Mouse (Mus musculus) right cerebral cortex, postnatal 4 days (tissue): ENCODE measurements around the gene Gmnn.
"Not testable (repeated sequence)": the region's sequence is repeated elsewhere in the genome, so short reads cannot be mapped to it uniquely, and the experiment has no call there.

ENCODE experiments used
- DNase-seq: peaks from one replicate; pipeline ENCODE4 v3.0.0-alpha.2; 2022

The Gmnn gene

DNA sequence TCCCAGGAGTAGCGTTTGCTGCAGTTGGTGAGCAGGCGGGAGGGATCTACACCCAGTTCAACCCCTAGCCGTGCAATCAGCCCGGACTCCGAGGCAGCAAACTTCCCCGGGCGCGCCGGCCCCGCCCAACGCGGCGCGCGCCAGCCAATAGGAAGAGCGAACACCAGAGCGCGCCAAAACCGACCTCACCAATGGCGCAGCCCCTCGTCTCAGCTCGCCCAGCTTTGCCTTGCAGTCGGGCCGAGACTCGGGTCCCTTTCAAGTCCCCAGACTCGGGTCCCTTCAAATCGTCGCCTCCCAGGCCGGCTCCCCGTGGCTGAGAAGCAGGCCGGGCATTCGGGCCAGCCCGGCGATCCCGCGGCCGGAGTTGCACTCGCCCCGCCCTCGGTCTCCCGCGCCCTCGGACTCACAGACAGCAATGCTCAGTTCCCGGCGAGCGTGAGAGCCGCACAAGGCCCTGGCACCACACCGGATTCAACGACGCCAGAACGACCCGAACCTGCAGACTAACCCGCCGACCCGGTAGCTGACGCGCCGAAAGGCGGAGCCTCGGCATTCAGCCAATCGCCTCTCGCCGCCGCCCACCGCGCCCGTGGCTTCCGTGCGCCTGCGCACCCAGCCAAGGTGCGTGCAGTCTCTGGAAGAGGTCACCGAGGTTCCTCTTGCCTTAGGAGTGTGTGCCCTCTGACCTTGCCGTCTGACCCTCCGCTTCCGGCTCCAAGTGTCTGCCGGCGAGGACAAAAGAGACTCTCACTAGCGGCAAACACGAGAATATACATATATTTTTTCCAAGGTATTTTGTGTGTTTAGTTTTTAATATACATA is at the start of gene Gmnn:
Gene Gmnn, minus strand, starts transcription at position 521 of the 825 bp plus-strand sequence.
- DNase-seq: peak; percentile 81

DNA sequence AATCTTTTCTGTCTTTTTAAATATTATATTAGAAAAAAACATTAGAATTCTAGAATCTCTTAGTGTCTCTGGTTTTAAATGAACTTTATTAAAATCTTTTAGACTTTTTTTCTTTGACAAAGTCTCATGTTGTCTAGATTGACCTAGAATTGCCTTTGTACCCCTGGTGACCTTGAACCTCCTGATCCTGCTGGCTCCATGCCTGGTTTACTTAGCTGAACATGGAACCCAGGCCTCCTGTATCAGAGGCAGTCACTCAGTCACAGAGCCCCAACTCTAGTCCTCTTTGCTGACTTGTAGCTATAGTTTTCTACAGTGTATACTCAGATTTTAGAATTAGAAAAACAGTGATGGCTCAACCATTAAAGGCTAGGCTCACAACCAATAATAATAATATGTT is 44.4 kb upstream of the Gmnn start:
- no peak for DNase-seq

DNA sequence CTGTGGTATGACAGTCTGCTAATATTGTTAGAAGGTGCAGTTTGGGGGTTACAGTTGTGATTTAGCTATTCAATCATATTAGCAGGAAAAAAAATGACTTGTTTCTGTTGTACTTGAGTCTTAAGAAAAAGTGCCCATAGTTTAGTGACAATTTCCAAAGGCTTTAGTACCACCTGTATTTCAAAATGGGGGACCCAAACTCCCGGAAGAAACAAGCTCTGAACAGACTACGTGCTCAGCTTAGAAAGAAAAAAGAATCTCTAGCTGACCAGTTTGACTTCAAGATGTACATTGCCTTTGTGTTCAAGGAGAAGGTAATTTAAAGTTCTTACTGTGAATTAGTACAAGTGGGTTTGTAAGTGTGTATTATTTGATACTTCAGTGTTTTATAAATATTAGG is 41.5 kb upstream of the Gmnn start:
- no peak for DNase-seq

DNA sequence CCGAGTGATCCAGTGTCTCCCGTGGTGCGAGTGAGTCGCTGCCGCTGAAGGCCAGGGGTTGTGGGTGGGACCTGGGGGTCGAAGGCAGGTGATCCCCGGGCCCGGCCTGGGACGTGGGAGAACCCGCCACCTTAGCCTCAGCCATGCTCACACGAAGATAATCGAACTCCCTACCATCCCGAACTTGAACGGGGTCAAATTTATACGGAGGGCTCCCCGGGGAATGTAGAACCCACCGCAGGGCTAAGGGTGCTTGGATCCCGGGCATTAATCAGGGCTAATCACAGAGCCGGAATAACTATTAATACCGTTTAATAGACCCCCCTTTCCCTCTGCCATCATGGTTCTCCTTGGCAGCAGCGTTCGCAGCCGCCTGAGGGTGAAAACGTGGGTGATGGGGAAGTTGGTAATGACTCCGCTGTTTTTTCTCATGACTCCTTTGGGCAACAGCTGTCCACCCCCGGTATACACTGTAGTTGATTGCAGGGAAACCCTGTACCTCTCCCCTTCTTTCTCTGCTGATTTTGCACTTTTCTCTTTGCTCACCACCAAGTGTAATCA is 40.5 kb upstream of the Gmnn start:
- DNase-seq: peak; percentile 16

DNA sequence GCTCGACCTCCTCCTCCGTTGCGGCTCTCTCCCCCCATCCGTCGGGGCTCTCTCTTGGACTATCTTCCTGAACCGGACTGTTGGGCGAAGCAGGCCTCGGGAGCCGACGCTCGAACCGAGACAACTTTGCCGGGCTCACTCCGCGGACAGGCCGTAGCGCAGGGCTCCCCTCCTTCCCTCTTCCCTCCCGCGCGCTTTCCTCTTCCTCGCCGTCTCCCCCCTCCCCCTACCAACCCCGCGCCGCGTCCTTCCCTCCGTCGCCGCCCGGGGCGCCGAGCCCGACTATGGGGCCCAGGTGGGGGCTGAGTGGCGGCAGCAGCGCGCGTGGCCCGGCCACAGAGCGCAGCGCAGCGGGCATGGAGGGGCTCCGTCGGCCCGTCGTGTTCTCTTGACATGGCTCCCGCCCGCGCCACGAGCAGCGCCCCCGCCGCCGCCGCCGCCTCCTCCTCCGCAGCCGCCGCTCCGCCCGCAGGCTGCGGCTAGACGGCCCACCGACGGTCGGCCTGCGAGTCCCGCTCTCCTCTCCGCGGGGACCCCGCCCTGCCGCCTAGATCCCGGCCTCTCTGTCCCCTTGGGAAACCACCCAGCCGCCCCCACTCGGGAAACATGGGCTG is 39.7 kb upstream of the Gmnn start, which contains the start of gene BC005537:
Gene BC005537, plus strand, starts transcription at position 350 of the 614 bp plus-strand sequence.
- DNase-seq: peak; percentile 66

DNA sequence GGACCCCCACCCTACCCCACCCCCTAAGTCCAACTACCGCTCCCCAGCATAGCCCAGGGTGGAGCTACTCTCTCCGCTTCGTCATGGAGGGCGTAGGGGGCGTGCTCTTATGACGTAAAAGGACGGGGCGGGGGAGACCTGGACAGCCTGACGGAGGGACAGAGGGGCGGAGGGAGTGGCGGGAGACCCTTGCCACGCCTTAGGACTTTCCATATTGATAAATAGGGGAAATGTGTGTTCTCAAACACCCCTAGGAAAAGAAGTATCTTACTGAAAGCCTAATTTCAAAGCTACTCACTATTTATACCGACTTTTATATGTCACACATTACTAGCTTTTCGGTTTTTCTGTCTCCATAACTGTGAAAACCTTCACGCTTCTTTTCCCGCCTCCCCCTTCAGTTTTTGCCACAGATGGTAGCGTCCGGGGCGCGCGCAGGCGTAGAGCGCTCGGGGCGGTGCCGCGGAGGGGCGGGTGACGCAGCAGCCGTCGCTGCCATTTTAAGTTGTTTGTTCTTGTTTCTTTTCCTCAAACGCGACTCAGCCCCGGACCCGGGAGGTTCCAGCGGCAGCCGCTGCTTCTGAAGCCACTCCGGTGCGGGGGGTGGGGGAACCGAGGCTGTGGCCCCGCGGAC is 39.1 kb upstream of the Gmnn start:
- DNase-seq: peak; percentile 92

DNA sequence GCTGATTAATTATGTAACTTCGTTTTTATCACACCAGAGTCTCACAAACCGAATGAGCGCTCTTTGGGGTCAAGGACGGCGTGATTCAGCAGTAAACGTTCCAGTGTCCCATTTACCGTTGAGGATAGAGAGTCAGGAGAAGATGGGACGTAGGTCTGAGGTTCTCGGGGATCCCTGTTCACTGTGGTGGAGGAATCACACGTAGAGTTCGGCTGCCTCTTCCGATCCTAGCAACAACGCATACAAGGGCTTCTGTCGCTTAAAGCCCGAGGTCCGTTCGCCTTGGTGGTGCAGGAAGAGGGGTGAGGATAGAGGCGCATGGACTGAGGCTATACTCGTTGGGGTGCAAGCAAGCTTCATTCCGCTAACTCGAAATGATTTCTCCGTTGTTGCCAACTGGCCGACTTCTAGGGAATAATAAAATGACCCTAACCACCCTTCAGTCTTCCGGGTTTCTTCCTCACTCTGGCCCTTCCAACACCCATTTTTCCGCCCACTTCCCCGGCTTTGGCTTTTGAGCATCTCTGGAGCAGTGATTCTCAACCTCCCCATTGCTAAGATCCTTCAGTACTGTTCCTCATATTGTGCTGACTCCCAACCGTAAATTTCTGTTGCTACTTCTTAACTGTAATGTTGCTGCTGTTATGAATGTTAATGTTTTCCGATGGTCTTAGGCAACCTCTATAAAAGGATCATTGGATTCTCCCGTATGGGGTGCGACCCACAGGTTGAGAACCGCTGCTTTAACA is 38.4 kb upstream of the Gmnn start:
- DNase-seq: peak; percentile 30

DNA sequence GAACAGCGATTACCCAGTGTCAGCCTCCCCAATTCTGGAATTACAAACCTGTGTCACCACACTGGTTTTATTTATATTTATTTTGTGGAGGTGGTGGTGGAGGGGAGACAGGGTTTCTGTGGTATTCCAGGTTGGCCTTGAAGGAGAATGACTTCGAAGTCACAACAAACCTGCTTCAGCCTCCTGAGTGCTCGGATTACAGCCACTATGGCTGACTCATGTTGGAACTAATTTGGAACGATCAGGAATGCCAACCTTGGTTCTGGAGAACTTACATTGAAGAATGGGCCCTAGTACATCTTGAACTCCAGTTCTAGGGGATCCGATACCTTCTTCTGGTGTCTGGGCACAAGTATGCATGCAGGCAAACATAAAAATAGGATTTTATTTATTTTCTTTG is 37.7 kb upstream of the Gmnn start:
- no peak for DNase-seq

DNA sequence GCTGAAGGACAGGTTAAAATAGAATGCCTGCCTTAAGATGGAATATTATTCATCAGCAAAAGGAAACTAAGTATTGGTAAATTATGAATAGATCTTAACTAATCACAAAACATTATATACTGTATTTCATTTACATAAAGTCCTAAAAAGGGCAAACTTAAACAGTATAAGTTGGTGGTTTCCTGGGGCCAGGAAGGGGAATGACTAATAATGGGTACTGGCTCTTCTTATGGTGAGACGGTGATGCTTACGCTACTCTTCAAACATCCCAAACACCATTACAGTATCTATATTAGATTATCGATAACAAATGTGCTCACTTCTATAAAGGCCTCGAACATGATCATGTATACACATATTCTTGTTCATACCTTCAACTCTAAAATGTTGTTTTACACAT is 37.0 kb upstream of the Gmnn start:
- DNase-seq: no peak

DNA sequence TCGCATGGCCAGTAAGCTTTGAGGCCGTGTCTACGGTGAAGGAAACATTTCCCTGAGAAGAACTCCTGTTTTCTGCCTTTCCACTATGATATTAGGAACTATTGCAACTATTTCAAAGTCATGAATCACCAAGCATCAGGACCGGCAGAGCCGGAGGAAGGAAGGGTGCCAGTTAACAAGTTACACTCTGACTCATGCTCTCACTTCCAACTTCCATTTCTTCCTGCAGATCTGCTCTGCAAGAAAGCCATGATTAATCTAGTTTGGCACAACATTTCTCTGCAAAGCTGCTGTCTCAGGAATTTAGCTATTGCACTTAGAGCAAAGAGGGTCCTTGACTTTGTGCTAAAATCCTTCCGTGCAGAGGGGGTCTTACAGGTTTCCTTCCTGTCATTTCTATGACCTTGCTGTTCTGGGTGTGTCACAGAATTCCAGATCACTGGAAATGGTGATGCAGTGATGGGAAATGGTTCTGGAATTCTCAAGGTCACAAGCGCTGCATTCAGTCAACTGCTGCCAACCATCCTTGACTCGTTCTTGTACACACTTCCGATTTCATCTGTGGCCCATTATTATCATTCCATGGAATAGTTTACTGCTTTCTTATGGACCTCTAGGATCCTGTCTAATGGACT is 30.8 kb upstream of the Gmnn start:
- no peak for DNase-seq

DNA sequence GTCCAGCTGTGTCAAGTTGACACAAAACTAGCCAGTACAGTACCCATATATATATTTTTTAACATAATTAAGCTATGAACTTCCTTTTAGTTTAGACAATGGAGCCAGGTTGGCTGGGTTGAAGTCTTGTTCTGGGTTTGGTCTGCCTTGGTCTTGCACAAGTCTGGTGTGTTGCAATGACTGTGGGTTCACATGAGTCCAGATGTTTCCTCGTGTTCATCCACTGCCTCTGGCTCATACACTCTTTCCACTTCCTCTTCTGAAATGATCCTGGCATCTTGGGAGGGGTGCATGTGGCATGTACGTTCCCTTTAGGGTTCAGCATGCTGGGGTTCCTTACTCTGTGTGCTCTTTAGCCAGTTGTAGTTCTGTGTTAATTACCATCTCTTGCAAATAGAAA is 29.6 kb upstream of the Gmnn start:
- no peak for DNase-seq

DNA sequence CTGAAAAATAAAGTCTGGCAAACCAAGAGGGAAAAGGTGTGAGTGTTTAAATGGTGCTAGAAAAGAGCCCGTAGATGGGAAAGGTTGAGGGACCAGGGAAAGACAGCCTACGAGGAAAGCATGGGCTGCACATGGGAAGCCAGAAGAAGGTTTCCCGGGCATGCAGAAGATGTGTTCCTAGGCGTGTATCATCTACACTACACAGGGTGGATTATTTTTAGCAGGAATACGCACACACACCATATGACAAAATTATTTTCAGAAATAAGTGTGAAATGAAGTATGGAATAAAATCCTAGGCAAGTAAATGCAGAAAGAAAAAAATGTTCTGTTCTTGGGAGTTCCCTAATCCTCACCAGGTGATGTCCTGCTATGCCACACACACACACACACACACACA is 25.8 kb upstream of the Gmnn start:
- DNase-seq: no peak

DNA sequence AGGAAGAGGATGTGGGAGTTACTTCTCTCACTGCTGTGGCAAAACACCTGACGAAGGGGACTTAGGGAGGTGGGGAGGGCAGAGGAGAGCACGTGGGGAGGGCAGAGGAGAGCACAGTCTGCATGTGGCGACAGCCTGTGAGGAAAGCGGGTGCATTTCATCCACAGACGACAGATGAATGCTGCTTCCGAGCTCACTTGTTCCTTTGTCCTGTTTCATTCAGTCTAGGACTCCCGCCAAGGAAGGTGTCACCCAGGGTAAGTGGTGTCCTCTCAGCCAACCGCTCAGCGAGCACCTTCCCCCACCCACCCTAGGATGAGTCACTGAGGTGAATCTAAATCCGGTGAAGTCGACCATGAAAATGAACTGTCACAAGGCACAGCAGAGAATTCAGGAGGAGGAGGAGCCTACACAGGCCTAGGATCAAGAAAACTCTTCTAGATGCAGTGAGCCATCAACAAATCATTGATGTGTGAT is 24.3 kb upstream of the Gmnn start:
- DNase-seq: no peak

DNA sequence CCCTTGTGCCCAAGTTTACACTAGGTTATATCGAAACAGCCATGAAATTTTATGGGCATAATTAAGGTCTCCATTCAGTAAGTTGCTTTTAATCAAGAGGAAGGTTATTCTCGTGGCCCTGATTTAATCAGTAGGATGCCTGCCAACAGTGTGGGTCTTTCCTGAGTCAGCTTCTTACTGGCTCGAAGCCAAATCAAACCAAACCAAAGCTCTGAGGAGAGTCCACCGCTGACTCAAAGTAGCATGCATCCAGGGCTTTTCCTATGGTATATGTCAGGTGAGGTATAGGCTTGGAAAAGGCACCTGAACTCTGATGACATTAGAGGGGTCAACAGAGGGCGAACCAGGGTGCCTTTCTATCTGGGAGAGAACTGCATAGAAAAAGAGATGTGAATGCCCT is 20.2 kb upstream of the Gmnn start:
- no peak for DNase-seq

DNA sequence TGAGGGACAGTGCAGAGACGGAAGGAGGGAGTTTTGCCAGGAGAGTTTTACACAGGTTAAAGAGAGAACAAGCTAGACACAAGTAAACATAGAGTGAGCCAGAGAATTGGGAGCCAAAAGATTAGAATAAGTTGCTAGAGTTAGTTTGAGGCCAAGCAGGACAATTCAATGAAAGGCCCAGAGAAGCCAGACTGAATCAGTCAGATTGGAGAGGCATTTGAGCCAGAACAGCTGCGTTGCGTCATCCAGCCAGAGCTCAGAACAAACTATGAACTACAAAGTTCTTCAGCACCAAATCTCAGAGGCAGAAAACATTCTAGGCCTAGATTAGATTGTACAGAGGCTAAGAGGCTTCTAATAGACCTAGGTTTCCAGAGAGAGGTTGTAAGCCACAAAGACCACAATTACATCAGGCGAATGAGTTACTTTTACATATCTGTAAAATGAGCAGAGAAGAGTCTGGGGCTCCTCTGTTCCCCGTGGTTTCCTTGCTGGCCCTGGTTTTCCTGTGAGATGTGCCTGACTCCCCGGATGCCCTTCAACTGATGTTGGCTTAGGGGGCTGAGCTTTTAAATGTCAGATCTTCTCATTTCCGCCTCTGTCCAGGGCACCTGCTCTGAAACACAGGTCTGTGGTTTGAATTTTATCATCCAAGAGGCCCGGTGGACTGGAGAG is 17.1 kb upstream of the Gmnn start:
- no peak for DNase-seq

DNA sequence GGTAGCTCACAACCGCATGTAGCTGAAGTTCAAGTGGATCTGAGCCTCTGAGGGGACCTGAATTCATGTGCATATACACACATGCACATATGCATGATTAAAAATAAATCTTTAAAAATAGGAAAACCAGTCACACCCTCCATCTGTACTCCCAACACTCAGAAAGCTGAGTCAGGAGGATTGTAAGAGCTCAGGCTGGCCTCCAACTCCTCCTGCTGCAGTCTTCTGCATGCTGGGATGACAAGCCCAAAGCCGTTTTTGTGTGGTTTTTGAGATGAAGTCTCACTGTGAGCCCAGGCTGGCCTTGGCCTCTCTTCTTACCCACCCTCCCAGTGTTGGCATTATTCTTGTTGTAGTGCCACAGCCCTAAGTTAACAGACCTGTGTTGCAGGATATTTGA is 16.3 kb upstream of the Gmnn start:
- no peak for DNase-seq

DNA sequence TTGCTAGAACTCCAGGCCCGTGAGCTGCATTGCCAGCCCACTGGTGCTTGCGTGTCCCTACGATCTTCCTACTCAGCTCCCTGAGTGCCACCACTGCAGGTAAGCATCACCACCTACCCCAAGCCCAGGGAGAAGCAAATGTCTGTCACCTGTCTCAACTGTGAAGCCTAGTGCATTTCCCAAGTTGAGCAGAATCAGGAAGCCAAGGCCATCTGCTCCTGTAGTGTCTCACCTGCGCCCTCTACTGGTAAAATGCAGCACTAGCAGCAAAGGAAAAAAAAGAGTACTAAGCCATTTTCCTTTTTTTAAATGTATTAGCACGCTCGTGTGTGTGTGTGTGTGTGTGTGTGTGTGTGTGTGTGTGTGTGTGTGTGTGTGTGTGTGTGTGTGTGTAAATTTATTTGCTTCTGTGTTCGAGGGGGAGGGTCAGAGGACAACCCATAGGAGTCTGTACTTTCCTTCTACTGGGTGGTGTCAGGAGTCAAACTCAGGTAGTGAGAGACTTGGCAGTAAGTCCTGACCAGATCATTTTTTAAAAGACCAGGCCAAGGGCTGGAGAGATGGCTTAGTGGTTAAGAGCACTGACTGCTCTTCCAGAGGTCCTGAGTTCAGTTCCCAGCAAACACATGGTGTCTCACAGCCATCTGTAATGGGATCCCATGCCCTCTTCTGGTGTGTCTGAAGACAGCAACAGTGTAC is 14.6 kb upstream of the Gmnn start:
- DNase-seq: peak; percentile 27

DNA sequence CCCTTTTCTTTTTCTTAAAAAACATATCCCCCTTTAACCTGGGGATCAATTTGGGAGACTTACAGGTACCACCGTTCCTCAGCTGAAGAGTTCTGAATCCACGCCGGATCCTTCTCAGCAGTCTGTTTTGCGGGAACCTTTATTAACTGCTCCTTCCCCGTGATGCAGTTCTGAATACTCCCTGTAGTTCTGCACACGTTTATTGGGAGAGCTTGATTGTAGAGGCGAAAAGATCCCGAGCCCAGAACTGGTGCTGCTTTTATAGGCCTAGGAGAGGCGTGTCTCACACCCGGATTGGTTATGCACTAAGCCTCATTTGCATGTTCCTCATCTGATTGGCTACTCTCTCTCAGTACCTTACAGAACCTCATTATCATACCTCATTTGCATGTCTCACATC is 9.8 kb upstream of the Gmnn start:
- not testable (repeated sequence) for DNase-seq

DNA sequence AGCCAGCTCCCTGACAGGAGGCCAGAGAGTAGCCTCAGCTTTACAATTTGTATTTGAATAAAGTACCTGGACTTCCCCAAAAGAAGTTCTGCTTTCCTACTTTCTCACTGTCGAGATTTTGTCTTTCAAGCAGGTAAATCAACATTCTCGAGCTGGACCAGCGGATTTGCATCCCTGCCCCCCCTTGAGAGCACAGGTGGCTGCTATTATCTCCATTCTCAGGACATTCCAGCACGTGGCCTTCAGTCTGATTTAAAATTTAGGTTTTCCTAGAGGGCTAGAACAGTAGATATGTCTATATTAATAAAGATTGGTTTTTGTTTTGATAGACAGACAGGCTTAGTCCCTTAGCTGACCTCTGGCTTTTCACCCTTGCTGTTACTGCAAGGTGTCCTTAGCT is 6.1 kb upstream of the Gmnn start:
- DNase-seq: not testable (repeated sequence)

DNA sequence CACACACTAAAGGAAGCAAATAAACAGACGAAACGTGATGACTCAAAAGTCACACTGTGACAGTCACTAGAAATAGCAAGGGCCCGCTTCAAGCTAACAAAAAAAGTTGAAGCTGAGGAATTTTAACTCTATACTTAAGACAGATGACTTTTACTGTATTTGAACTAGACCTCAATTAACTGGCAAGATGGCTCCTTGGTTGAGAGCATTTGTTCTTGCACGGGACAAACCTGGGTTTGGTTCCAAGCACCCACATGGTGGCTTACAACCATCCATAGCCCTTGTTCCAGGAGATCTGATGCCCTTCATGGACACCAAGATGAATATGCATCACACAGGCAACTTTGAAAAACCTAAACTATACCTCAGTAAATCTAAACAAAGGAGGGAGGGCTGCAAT is 531 bp upstream of the Gmnn start:
- no peak for DNase-seq

DNA sequence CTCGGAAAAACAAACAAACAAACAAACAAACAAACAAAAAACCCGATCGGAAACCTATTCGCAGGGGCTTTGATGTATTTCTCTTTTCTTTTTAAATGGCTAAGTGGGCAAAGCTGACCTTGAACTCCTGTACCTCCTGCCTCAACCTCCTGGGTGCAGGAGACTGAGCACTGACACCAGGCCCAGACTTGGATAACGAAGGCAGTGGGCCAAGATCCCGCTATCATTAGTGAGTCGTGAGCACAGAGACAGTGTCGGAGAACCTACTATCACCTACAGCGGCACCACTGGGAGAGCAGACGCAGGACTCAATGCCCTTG is 680 bp downstream of the Gmnn start:
- no peak for DNase-seq
